Mouse (Mus musculus) ES-Bruce4 (cell line): Measurements from ENCODE around the gene Lax1. TPM values are rescaled to one million over a fixed set of nuclear protein-coding genes. Genes with fewer than 3 reads are reported as not detected.

Experiments
- H3K27ac ChIP-seq: 2 replicates; pipeline ENCODE4 v1.5.1; 2012; ENCODE audit warnings: low read length, inconsistent platforms; ENCODE audit not compliant: insufficient read depth
- H3K27me3 ChIP-seq: 2 replicates; pipeline ENCODE4 v1.6.1; 2012; ENCODE audit warnings: mild to moderate bottlenecking, low read length, inconsistent platforms; ENCODE audit not compliant: control insufficient read depth, poor library complexity, insufficient read depth, severe bottlenecking
- H3K36me3 ChIP-seq: 2 replicates; pipeline ENCODE4 v1.6.1; 2012; ENCODE audit warnings: inconsistent platforms, mild to moderate bottlenecking, low read length, moderate library complexity; ENCODE audit not compliant: control insufficient read depth, poor library complexity, insufficient read depth, severe bottlenecking
- H3K4me1 ChIP-seq: one replicate; pipeline ENCODE4 v1.8.1; 2011; ENCODE audit warnings: low read length; ENCODE audit not compliant: control insufficient read depth, insufficient read depth
- H3K4me3 ChIP-seq: 2 replicates; pipeline ENCODE4 v1.5.1; 2011; ENCODE audit warnings: low read depth, mild to moderate bottlenecking, low read length
- H3K9ac ChIP-seq: 2 replicates; pipeline ENCODE4 v1.6.1; 2012; ENCODE audit warnings: low read depth, mild to moderate bottlenecking, inconsistent platforms; ENCODE audit not compliant: poor library complexity, severe bottlenecking
- H3K9me3 ChIP-seq: replicated peaks from 2 replicates; pipeline ENCODE4 v1.6.1; 2012; ENCODE audit warnings: mild to moderate bottlenecking, low read length, inconsistent platforms; ENCODE audit not compliant: control insufficient read depth, poor library complexity, insufficient read depth, severe bottlenecking
- CTCF ChIP-seq: IDR thresholded peaks from one replicate; pipeline ENCODE4 v1.8.1; 2011; ENCODE audit warnings: low read depth, low read length
- EP300 ChIP-seq: IDR thresholded peaks from 2 replicates; pipeline ENCODE4 v1.6.1; 2011; ENCODE audit warnings: low read depth, low read length; ENCODE audit not compliant: insufficient read depth
- POLR2A ChIP-seq: IDR thresholded peaks from one replicate; pipeline ENCODE4 v1.8.1; 2011; ENCODE audit warnings: low read length; ENCODE audit not compliant: insufficient read depth
- polyA plus RNA-seq: library from polyadenylated mRNA; stranded (reverse); fragments of >200 nt; gene quantifications from 2 replicates; pipeline ENCODE4 v1.2.4, GENCODE M21; 2011; ENCODE audit warnings: low read depth; ENCODE audit not compliant: missing spikeins, insufficient read depth, insufficient read length

Gene Lax1
- polyA plus RNA-seq, 1 experiment = 1.5 TPM

DNA sequence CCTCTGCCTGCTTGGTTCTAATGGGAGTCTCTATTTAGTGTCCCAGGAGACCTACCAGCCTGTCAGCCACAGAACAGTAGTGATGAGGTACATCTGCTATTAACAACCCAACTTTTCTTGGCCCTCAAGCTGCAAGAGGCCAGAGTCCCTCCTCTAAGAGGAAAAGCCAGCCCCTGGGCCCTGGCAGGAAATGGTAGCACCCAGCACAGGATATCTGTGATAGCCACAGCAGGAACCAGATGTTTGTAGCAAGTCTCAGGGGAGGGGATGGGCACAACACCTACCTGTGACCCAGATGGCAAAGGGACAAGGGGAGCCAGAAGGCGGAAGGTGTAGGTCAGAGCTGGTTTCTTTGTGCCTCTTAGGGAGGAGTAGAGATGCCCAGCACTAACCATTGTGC, 5.0 kb upstream of the Lax1 start:
- Histone ChIP-seq H3K9me3 (no peaks in the 10 kb centered on the region), H3K27ac (peak overlapping the region; percentile 97)
- TF ChIP-seq EP300 (no peak), CTCF (no peak), POLR2A (no peak)

DNA sequence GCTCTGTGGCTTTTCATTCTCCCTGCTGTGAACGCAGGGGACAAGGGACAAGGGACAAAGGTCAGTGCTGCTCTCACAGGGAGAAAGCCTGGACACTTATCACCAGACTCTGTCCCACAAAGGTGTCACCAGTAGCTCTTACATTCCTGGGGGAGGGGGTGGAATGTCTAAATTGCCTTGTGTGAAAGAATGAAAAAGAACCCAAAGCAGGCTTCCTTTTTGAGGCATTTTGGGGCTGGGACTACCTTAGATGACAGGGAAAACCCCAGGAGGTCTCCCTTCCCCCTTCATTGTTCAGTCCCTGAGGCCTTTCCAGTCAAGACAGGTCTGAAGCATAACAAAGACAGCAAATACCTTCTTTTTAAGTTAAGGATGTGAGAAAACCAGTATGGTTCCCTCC, 4.4 kb upstream of the Lax1 start:
- H3K4me1 ChIP-seq = peaks cover 15% of the 10 kb centered on the region
- no peaks in the 10 kb centered on the region for H3K36me3 ChIP-seq
- H3K27ac ChIP-seq = peak overlapping the region; percentile 97
- H3K4me3 ChIP-seq = no peak overlapping the region
- H3K9me3 ChIP-seq = no peaks in the 10 kb centered on the region
- no peak for TF ChIP-seq POLR2A
- no peak for TF ChIP-seq CTCF
- peak; percentile 89; the same call in 1 of the 2 replicates for TF ChIP-seq EP300
- H3K27me3 ChIP-seq = no peaks in the 10 kb centered on the region
- peak overlapping the region; percentile 68 for H3K9ac ChIP-seq

More for the DNA sequence above, 5.0 kb upstream of the Lax1 start:
- H3K36me3 ChIP-seq = no peaks in the 10 kb centered on the region
- no peaks in the 10 kb centered on the region for H3K27me3 ChIP-seq
- peaks cover 15% of the 10 kb centered on the region for H3K4me1 ChIP-seq
- no peak overlapping the region for H3K4me3 ChIP-seq
- H3K9ac ChIP-seq = no peak overlapping the region

DNA sequence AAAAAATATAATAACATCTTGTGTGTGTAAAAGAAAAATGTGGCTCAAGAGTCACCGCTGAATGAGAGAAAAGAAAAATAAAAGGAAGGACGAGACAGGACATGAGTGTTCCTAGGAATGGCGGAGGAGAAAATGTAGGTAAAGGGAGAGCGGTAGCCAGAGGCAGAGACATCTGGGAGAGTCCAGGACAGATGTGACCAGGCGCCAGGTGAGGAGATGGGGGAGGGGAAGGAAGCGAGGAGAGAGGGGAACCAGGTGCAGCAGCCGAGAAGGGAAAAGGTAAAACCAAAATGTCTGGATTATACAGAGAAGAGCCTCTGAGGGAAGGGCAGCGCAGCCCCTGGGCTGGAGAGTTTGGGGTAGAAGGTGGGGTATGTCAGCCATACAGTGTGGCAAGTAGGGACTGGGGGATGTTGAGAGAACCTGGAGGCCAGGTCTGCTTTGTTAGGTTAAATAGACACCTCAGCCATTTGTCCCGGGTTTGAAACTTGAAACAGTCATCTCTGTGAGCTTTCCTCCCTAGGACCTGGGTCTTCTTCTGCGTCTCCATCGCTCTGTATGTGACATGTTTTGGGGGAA, 3.7 kb upstream of the Lax1 start:
- Histone ChIP-seq H3K27me3 (no peaks in the 10 kb centered on the region), H3K9ac (peak overlapping the region; percentile 68), H3K36me3 (no peaks in the 10 kb centered on the region), H3K9me3 (no peaks in the 10 kb centered on the region), H3K4me3 (peak overlapping the region; percentile 31), H3K27ac (peak overlapping the region; percentile 97), H3K4me1 (peaks cover 15% of the 10 kb centered on the region)
- peak; percentile 94 for TF ChIP-seq EP300
- no peak for TF ChIP-seq CTCF

DNA sequence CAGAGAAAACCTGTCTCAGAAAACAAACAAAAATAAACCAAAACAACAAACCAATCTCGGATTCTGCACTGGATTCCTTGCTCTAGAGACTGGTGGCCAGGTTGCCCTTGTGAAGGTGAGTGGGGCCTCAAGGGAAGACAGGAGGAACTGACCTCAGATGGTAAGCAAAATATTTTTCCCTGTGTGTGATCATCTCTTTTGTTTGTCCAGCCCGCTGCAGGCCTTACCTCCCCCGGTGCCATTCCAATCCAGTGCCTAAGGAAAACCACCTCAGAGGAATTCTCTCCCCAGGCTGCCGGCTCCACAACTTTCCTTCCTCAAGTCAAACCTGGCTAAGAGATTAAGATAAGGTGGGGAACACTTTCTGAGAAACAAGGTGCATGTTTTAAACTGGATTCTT, 2.3 kb upstream of the Lax1 start:
- Histone ChIP-seq H3K9ac (0 out of 2 replicates have a peak overlapping the region, but pooled peaks have one; percentile 26), H3K27ac (peak overlapping the region; percentile 67), H3K4me3 (no peak overlapping the region), H3K9me3 (no peaks in the 10 kb centered on the region), H3K36me3 (no peaks in the 10 kb centered on the region), H3K4me1 (peaks cover 15% of the 10 kb centered on the region), H3K27me3 (no peaks in the 10 kb centered on the region)
- no peak for TF ChIP-seq CTCF
- TF ChIP-seq POLR2A = no peak
- TF ChIP-seq EP300 = peak; percentile 71; the same call in 1 of the 2 replicates

DNA sequence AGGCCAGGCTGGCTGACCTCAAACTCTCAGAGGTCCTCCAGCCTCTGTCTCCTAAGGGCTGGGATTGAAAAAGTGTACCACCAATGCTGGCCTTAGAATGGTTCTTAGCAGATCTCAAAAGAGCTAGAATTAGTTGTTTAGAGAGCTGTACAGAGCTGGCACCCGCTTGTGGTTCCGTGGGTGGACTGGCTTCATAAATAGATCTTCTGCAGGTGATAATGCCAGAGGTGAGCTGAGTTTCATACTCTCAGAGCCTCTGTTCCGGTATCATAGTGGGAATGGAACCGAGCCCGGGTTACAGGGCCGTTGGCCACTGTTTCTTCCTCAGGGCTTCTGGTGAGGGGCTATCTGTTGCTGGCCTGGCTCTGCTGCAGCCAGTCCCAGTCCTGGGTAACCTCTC, 1.1 kb upstream of the Lax1 start:
- Histone ChIP-seq H3K27me3 (no peaks in the 10 kb centered on the region), H3K9me3 (no peaks in the 10 kb centered on the region), H3K36me3 (no peaks in the 10 kb centered on the region), H3K9ac (peak overlapping the region; percentile 42), H3K4me1 (peaks cover 15% of the 10 kb centered on the region), H3K27ac (peak overlapping the region; percentile 67; the same call in 1 of the 2 replicates), H3K4me3 (no peak overlapping the region)
- TF ChIP-seq CTCF (no peak), POLR2A (no peak), EP300 (no peak)

DNA sequence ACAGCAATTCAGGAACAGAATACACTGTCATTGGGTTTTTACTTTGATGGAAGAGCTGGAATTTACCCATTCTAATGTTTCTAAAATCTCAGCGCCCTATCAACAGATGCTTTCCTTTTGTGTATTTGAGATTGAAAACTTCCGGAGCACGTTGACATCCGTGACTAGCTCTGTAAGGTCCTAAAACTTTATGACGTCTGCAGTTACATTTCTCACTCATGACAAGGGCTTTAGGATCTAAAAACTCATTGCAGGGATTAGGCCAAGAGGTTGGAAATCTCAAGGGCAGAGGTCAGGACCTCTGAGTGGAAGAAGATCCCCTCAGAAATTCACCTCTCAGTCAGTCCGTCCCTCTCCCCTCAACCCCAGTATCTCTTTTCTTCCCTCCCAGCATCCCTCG, 1.6 kb downstream of the Lax1 start:
- no peak for TF ChIP-seq POLR2A
- TF ChIP-seq CTCF = no peak
- no peak for TF ChIP-seq EP300
- H3K4me1 ChIP-seq = peaks cover 9% of the 10 kb centered on the region
- no peak overlapping the region for H3K27ac ChIP-seq

More for the DNA sequence above, 1.6 kb downstream of the Lax1 start:
- no peak overlapping the region for H3K4me3 ChIP-seq
- no peaks in the 10 kb centered on the region for H3K36me3 ChIP-seq
- H3K9ac ChIP-seq = no peak overlapping the region
- H3K9me3 ChIP-seq = no peaks in the 10 kb centered on the region
- H3K27me3 ChIP-seq = no peaks in the 10 kb centered on the region
